Mouse (Mus musculus) CH12.LX (cell line): Measurements from ENCODE around the gene Wdr72. TPM values are rescaled to one million over a fixed set of nuclear protein-coding genes. Genes with fewer than 3 reads are reported as not detected.

Source experiments
- DNase-seq: peaks from one replicate; pipeline ENCODE4 v3.0.0-alpha.2; 2013; ENCODE audit errors: extremely low read depth
- H3K27ac ChIP-seq: 2 replicates; pipeline ENCODE4 v1.5.1; 2012; ENCODE audit warnings: low read depth, mild to moderate bottlenecking, control low read depth, moderate library complexity; ENCODE audit not compliant: insufficient read depth
- H3K27me3 ChIP-seq: replicated peaks from 2 replicates; pipeline ENCODE3; 2012; ENCODE audit warnings: inconsistent platforms
- H3K36me3 ChIP-seq, 2 experiments: replicated peaks in 1 of 2; 2 replicates each; pipeline versions ENCODE3 to v1.6.1; 2012; ENCODE audit warnings: inconsistent platforms in 1 of 2, low read length in 1 of 2, mild to moderate bottlenecking in 1 of 2, mixed read lengths in 1 of 2, moderate library complexity in 1 of 2; ENCODE audit not compliant: control insufficient read depth in 1 of 2, insufficient read depth in 1 of 2
- H3K4me1 ChIP-seq, 2 experiments: 2 replicates each; pipeline ENCODE4 v1.6.1; 2012; ENCODE audit warnings: inconsistent platforms in 1 of 2, moderate library complexity in 1 of 2; ENCODE audit not compliant: insufficient read depth in 2 of 2, control insufficient read depth in 1 of 2
- H3K4me2 ChIP-seq: 2 replicates; pipeline ENCODE4 v1.6.1; 2012; ENCODE audit warnings: low read depth, mild to moderate bottlenecking, control low read depth; ENCODE audit not compliant: poor library complexity, insufficient read depth, severe bottlenecking
- H3K4me3 ChIP-seq, 3 experiments: fragments of 150-350 bp in 1 of 3; sonication (generic) in 1 of 3; replicated peaks in 1 of 3; 2 replicates each; pipeline versions ENCODE3 to v1.5.1; 2011 to 2012; ENCODE audit warnings: low read depth in 2 of 3, low read length in 2 of 3, mild to moderate bottlenecking in 2 of 3, moderate library complexity in 2 of 3, control low read depth in 1 of 3, improper control_type of control experiment in 1 of 3, inconsistent platforms in 1 of 3, mixed read lengths in 1 of 3; ENCODE audit not compliant: poor library complexity in 1 of 3
- H3K79me2 ChIP-seq: replicated peaks from 2 replicates; pipeline ENCODE4 v1.6.1; 2012; ENCODE audit warnings: mild to moderate bottlenecking, moderate library complexity; ENCODE audit not compliant: control insufficient read depth, poor library complexity, insufficient read depth, severe bottlenecking; ENCODE audit errors: extremely low read depth
- H3K9ac ChIP-seq: 2 replicates; pipeline ENCODE4 v1.6.1; 2012; ENCODE audit warnings: low read depth, mild to moderate bottlenecking, control low read depth, moderate library complexity; ENCODE audit not compliant: insufficient read depth
- H3K9me3 ChIP-seq: replicated peaks from 2 replicates; pipeline ENCODE3; 2012; ENCODE audit warnings: low read length, inconsistent platforms, mixed read lengths
- BHLHE40 ChIP-seq: IDR thresholded peaks from 2 replicates; pipeline ENCODE4 v1.6.1; 2011; ENCODE audit warnings: mild to moderate bottlenecking, low read depth, low read length, improper control_type of control experiment
- CHD1 ChIP-seq: IDR thresholded peaks from 2 replicates; pipeline ENCODE4 v1.6.1; 2012; ENCODE audit warnings: low read depth, low read length, improper control_type of control experiment, inconsistent platforms
- CHD2 ChIP-seq: IDR thresholded peaks from 2 replicates; pipeline ENCODE4 v1.6.1; 2011; ENCODE audit warnings: low read length, improper control_type of control experiment
- CTCF ChIP-seq, 2 experiments: IDR thresholded peaks in 1 of 2; conservative IDR thresholded peaks in 1 of 2; 2 replicates each; pipeline ENCODE4 v1.5.1; 2011 to 2012; ENCODE audit warnings: low read depth in 2 of 2, low read length in 2 of 2, improper control_type of control experiment in 1 of 2, inconsistent platforms in 1 of 2, mild to moderate bottlenecking in 1 of 2, moderate library complexity in 1 of 2
- EP300 ChIP-seq: IDR thresholded peaks from 2 replicates; pipeline ENCODE4 v1.6.1; 2011; ENCODE audit warnings: low read length, improper control_type of control experiment
- ETS1 ChIP-seq: conservative IDR thresholded peaks from 2 replicates; pipeline ENCODE4 v1.6.1; 2012; ENCODE audit warnings: low read depth, mild to moderate bottlenecking, inconsistent platforms, low read length, improper control_type of control experiment, moderate library complexity
- GABPA ChIP-seq: IDR thresholded peaks from 2 replicates; pipeline ENCODE4 v1.6.1; 2012; ENCODE audit warnings: low read depth, low read length, improper control_type of control experiment, inconsistent platforms; ENCODE audit not compliant: insufficient replicate concordance
- JUN ChIP-seq: IDR thresholded peaks from 2 replicates; pipeline ENCODE4 v1.6.1; 2011; ENCODE audit warnings: low read depth, mild to moderate bottlenecking, low read length, improper control_type of control experiment, moderate library complexity; ENCODE audit not compliant: insufficient read depth
- JUND ChIP-seq: conservative IDR thresholded peaks from 2 replicates; pipeline ENCODE4 v1.6.1; 2011; ENCODE audit warnings: low read depth, low read length, improper control_type of control experiment
- KAT2A ChIP-seq: IDR thresholded peaks from 2 replicates; pipeline ENCODE4 v1.6.1; 2012; ENCODE audit warnings: low read length, improper control_type of control experiment, inconsistent platforms; ENCODE audit not compliant: insufficient replicate concordance
- MAX ChIP-seq: IDR thresholded peaks from 2 replicates; pipeline ENCODE4 v1.6.1; 2011; ENCODE audit warnings: low read length, improper control_type of control experiment
- MAZ ChIP-seq: IDR thresholded peaks from 2 replicates; pipeline ENCODE4 v1.6.1; 2012; ENCODE audit warnings: low read depth, mild to moderate bottlenecking, inconsistent platforms, low read length, improper control_type of control experiment, moderate library complexity
- MEF2A ChIP-seq: IDR thresholded peaks from 2 replicates; pipeline ENCODE4 v1.6.1; 2014; ENCODE audit warnings: low read depth, mild to moderate bottlenecking, inconsistent platforms, low read length, improper control_type of control experiment, borderline replicate concordance
- MXI1 ChIP-seq: IDR thresholded peaks from 2 replicates; pipeline ENCODE4 v1.6.1; 2011; ENCODE audit warnings: mild to moderate bottlenecking, low read depth, low read length, improper control_type of control experiment
- NELFE ChIP-seq: IDR thresholded peaks from 2 replicates; pipeline ENCODE4 v1.6.1; 2011; ENCODE audit warnings: low read depth, low read length, improper control_type of control experiment
- NRF1 ChIP-seq: IDR thresholded peaks from 2 replicates; pipeline ENCODE4 v1.6.1; 2014; ENCODE audit warnings: low read depth, mild to moderate bottlenecking, inconsistent platforms, low read length, improper control_type of control experiment, moderate library complexity
- POLR2A ChIP-seq: IDR thresholded peaks from 2 replicates; pipeline ENCODE4 v1.6.1; 2011; ENCODE audit warnings: low read depth, mild to moderate bottlenecking, improper control_type of control experiment, low read length
- RAD21 ChIP-seq: IDR thresholded peaks from 2 replicates; pipeline ENCODE4 v1.6.1; 2011; ENCODE audit warnings: low read depth, mild to moderate bottlenecking, low read length, improper control_type of control experiment, moderate library complexity
- SIN3A ChIP-seq: IDR thresholded peaks from 2 replicates; pipeline ENCODE4 v1.6.1; 2012; ENCODE audit warnings: low read length, improper control_type of control experiment, inconsistent platforms
- TCF12 ChIP-seq: IDR thresholded peaks from 2 replicates; pipeline ENCODE4 v1.6.1; 2014; ENCODE audit warnings: low read depth, mild to moderate bottlenecking, inconsistent platforms, low read length, improper control_type of control experiment
- UBTF ChIP-seq: IDR thresholded peaks from 2 replicates; pipeline ENCODE4 v1.6.1; 2012; ENCODE audit warnings: low read depth, mild to moderate bottlenecking, inconsistent platforms, low read length, improper control_type of control experiment, moderate library complexity
- ZC3H11A ChIP-seq: IDR thresholded peaks from 2 replicates; pipeline ENCODE4 v1.6.1; 2012; ENCODE audit warnings: low read depth, mild to moderate bottlenecking, inconsistent platforms, low read length, improper control_type of control experiment
- ZKSCAN1 ChIP-seq: IDR thresholded peaks from 2 replicates; pipeline ENCODE4 v1.6.1; 2012; ENCODE audit warnings: low read depth, inconsistent platforms, low read length, improper control_type of control experiment, borderline replicate concordance
- ZMIZ1 ChIP-seq: IDR thresholded peaks from 2 replicates; pipeline ENCODE4 v1.6.1; 2012; ENCODE audit warnings: low read depth, mild to moderate bottlenecking, inconsistent platforms, low read length, improper control_type of control experiment
- ZNF384 ChIP-seq: IDR thresholded peaks from 2 replicates; pipeline ENCODE4 v1.6.1; 2012; ENCODE audit warnings: low read depth, low read length, improper control_type of control experiment, inconsistent platforms
- dilution Hi-C: fragments of 300-500 bp; cut with MboI; formaldehyde crosslinking; loops from 2 replicates; pipeline ENCODE4 v1.14.3; 2020; ENCODE audit warnings: low sequenced_read_pairs; ENCODE audit not compliant: extremely low pct_unique_long_range_greater_than_20kb, extremely low pct_ligation_motif_present
- in situ Hi-C: fragments of 300-500 bp; cut with MboI; formaldehyde crosslinking; loops from 3 replicates; pipeline ENCODE4 v1.14.3; 2019; ENCODE audit warnings: low sequenced_read_pairs, low pct_ligation_motif_present, low pct_unique_long_range_greater_than_20kb, mixed read lengths
- polyA plus RNA-seq: library from polyadenylated mRNA; unstranded; fragments of >175 nt; gene quantifications from 2 replicates; pipeline ENCODE4 v1.2.1, GENCODE M21; 2012; ENCODE audit warnings: low read depth; ENCODE audit not compliant: insufficient read length
- total RNA-seq, 2 experiments: library from RNA; depleted of rRNA; stranded (reverse); fragments of 300-350 nt in 1 of 2; fragments of >200 nt in 1 of 2; gene quantifications; 2 replicates each; pipeline ENCODE4 v1.2.3; 2012 to 2014

Gene Wdr72
- total and polyA plus RNA-seq, 3 experiments = 0.04 TPM; not detected in 2

DNA sequence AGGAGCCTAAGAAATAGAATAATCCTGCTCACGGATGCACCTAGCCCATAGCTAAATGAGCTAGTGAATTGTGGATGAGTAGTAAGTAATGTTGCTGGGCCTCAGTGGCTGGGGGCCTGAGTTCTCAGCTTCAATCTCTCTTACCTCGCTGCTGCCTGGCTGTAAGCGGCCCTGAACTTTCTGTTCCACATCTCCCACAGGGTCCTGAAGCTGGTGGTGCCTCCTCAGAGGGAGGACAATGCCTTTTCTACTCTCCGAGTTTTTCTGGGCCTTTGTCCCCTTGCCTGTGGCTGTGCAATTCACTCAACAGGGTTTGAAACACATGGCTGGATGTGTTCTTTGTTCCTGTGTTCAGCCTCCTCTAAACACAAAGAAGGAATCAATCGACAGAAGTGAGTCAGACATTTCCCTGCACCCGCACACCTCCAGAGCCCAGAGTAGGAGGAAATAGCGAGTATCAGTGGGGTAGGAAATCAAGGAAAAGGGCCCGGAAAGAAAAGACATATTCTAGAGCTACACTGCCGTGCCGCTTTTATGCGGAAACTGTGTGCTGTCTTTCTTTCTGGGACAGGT, 50.3 kb downstream of the Wdr72 start:
- Histone ChIP-seq H3K27me3 (no peaks in the 10 kb centered on the region), H3K9ac (no peak overlapping the region), H3K36me3 (no peaks in the 10 kb centered on the region), H3K4me3 (no peak overlapping the region), H3K4me1 (peaks cover 0 to 7% of the 10 kb centered on the region in 2 experiments; a peak in 2 of 4 replicates), H3K27ac (no peak overlapping the region), H3K9me3 (no peaks in the 10 kb centered on the region), H3K4me2 (no peak overlapping the region), H3K79me2 (no peaks in the 10 kb centered on the region)
- TF ChIP-seq ZC3H11A = no peak
- no peak for TF ChIP-seq NELFE
- no peak for TF ChIP-seq JUND
- TF ChIP-seq JUN = no peak
- TF ChIP-seq TCF12 = no peak
- no peak for TF ChIP-seq ZKSCAN1
- no peak for TF ChIP-seq MAZ
- no peak for DNase-seq
- in situ Hi-C loops (no loop called here), dilution Hi-C loops (no loop called here)

DNA sequence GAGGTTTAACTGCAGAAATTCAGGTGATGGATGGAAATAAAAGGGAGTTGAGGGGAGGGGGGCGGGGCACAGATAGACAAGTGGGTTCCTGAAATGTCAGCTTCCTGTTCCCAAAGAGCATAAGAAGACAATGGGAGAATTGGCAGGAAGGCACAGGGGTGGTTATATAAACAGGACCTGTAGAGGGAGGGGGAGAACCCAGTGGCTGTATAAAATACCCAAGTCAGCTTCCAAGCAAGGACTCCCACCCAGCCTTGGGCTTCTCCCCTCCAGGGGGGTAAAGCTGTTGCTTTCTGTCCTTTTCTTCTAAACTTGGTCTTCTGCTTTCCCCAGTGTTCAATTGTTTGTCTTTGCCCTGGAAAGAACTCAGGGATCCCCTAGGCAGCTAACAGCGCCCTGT, 55.5 kb downstream of the Wdr72 start:
- no peak for DNase-seq
- no peak overlapping the region for H3K4me2 ChIP-seq
- in situ Hi-C loops = no loop called here
- H3K79me2 ChIP-seq = no peaks in the 10 kb centered on the region
- no peaks in the 10 kb centered on the region for H3K9me3 ChIP-seq
- no peak overlapping the region for H3K4me3 ChIP-seq
- no peak overlapping the region for H3K9ac ChIP-seq
- no peaks in the 10 kb centered on the region for H3K36me3 ChIP-seq
- no peaks in the 10 kb centered on the region for H3K4me1 ChIP-seq
- H3K27me3 ChIP-seq = no peaks in the 10 kb centered on the region
- no peak overlapping the region for H3K27ac ChIP-seq
- no peak for TF ChIP-seq JUN
- TF ChIP-seq NRF1 = no peak
- TF ChIP-seq MXI1 = no peak
- TF ChIP-seq MAZ = no peak
- TF ChIP-seq MAX = no peak
- TF ChIP-seq CHD1 = no peak
- no peak for TF ChIP-seq CHD2
- TF ChIP-seq RAD21 = no peak
- no peak for TF ChIP-seq EP300
- TF ChIP-seq, all 38 proteins: peak for 0
- dilution Hi-C loops = no loop called here

- TF ChIP-seq JUN (no peak), ETS1 (no peak), BHLHE40 (no peak), POLR2A (no peak), NRF1 (no peak), KAT2A (no peak), MAZ (no peak), UBTF (no peak), ZC3H11A (no peak), ZNF384 (no peak), NELFE (no peak), MEF2A (no peak), GABPA (no peak), CTCF (conservative IDR thresholded peaks at IDR 0.05 in 1 of 2, IDR thresholded peaks at IDR 0.05 in 1 of 2; ENCODE audit: low read depth in 2 of 2, low read length in 2 of 2) (no peak), MAX (no peak), ZMIZ1 (no peak), SIN3A (no peak), CHD1 (no peak)
- no peaks in the 10 kb centered on the region for H3K79me2 ChIP-seq
- no peaks in the 10 kb centered on the region for H3K4me1 ChIP-seq
- in situ Hi-C loops = no loop called here
- no peak overlapping the region for H3K9ac ChIP-seq
- no peak overlapping the region for H3K4me3 ChIP-seq
- DNase-seq = no peak
- H3K36me3 ChIP-seq = no peaks in the 10 kb centered on the region
- no peaks in the 10 kb centered on the region for H3K9me3 ChIP-seq
- dilution Hi-C loops = no loop called here
- no peak overlapping the region for H3K27ac ChIP-seq
- no peaks in the 10 kb centered on the region for H3K27me3 ChIP-seq
- H3K4me2 ChIP-seq = no peak overlapping the region
Observed at GRCm38 (mm10) chr9:74169904-74170303, 59.7 kb downstream of the Wdr72 start.
